Mouse (Mus musculus) liver, postnatal 0 days (tissue): ENCODE measurements around the gene Gm9821.

Experiments used
- CTCF ChIP-seq: sonication (generic); IDR thresholded peaks from 2 replicates; pipeline ENCODE4 v1.5.1; 2016; ENCODE audit warnings: antibody characterized with exemption, low read depth
- EP300 ChIP-seq: IDR thresholded peaks from 2 replicates; pipeline ENCODE4 v1.6.1; 2016; ENCODE audit warnings: antibody characterized with exemption, low read depth, mild to moderate bottlenecking

GRCm38 (mm10) chr2:91913328-91914110 lies 32.0 kb upstream of the Gm9821 start:
- TF ChIP-seq EP300: no peak
- no peak for TF ChIP-seq CTCF
